Mouse (Mus musculus): ENCODE measurements around the gene Rhobtb1.

- TF ChIP-seq CTCF (IDR thresholded peaks at IDR 0.05; ENCODE audit: low read depth): no peak
- no peak for TF ChIP-seq EP300 (IDR thresholded peaks at IDR 0.05; ENCODE audit: low read depth)
Measured at GRCm38 (mm10) chr10:69334271-69335194, 183.3 kb downstream of the Rhobtb1 start.
